Mouse (Mus musculus) MEL (cell line): ENCODE measurements at regions not wholly inside any gene's neighbourhood (a gene's known extent, or its start where the extent isn't known, plus 50 kb on each side); places are given as distances from the start of the nearest gene placed in this dataset.

ENCODE experiments used
- DNase-seq: peaks from one replicate; pipeline ENCODE4 v3.0.0; 2011; ENCODE audit warnings: low read depth, low spot score
- H3K27ac ChIP-seq: 2 replicates; pipeline ENCODE4 v1.5.1; 2012; ENCODE audit warnings: low read depth, mild to moderate bottlenecking, control low read depth, low read length, moderate library complexity; ENCODE audit not compliant: control insufficient read depth
- H3K27me3 ChIP-seq, 2 experiments: fragments of 150-350 bp in 1 of 2; sonication (generic) in 1 of 2; 2 replicates each; pipeline ENCODE4 v1.6.1; 2012; ENCODE audit warnings: low read length in 2 of 2, mild to moderate bottlenecking in 2 of 2, improper control_type of control experiment in 1 of 2, moderate library complexity in 1 of 2; ENCODE audit not compliant: insufficient read depth in 2 of 2, control insufficient read depth in 1 of 2
- H3K36me3 ChIP-seq, 2 experiments: 2 replicates each; pipeline ENCODE4 v1.6.1; 2012 to 2014; ENCODE audit warnings: low read length in 2 of 2, improper control_type of control experiment in 1 of 2, inconsistent platforms in 1 of 2, mild to moderate bottlenecking in 1 of 2; ENCODE audit not compliant: insufficient read depth in 2 of 2, control insufficient read depth in 1 of 2
- H3K4me1 ChIP-seq, 2 experiments: fragments of 150-350 bp in 1 of 2; sonication (generic) in 1 of 2; 2 replicates each; pipeline ENCODE4 v1.6.1; 2012; ENCODE audit warnings: low read length in 2 of 2, improper control_type of control experiment in 1 of 2, mild to moderate bottlenecking in 1 of 2; ENCODE audit not compliant: insufficient read depth in 2 of 2, control insufficient read depth in 1 of 2
- H3K4me3 ChIP-seq, 2 experiments: fragments of 150-350 bp in 1 of 2; sonication (generic) in 1 of 2; 2 replicates each; pipeline ENCODE4 v1.5.1; 2012; ENCODE audit warnings: low read depth in 2 of 2, low read length in 2 of 2, mild to moderate bottlenecking in 2 of 2, moderate library complexity in 2 of 2, control low read depth in 1 of 2, improper control_type of control experiment in 1 of 2; ENCODE audit not compliant: control insufficient read depth in 1 of 2, insufficient read depth in 1 of 2
- H3K79me2 ChIP-seq: 2 replicates; pipeline ENCODE4 v1.6.1; 2012; ENCODE audit warnings: mild to moderate bottlenecking, low read length, moderate library complexity; ENCODE audit not compliant: control insufficient read depth, poor library complexity, insufficient read depth
- H3K9ac ChIP-seq: 2 replicates; pipeline ENCODE4 v1.6.1; 2012; ENCODE audit warnings: low read depth, mild to moderate bottlenecking, control low read depth, low read length, moderate library complexity; ENCODE audit not compliant: control insufficient read depth, poor library complexity, severe bottlenecking
- H3K9me3 ChIP-seq: fragments of 150-350 bp; sonication (generic); replicated peaks from 2 replicates; pipeline ENCODE4 v1.6.1; 2012; ENCODE audit warnings: mild to moderate bottlenecking, low read length, improper control_type of control experiment, moderate library complexity; ENCODE audit not compliant: insufficient read depth
- BHLHE40 ChIP-seq: IDR thresholded peaks from 2 replicates; pipeline ENCODE4 v1.6.1; 2012; ENCODE audit warnings: low read depth, mild to moderate bottlenecking, inconsistent platforms, low read length, improper control_type of control experiment, borderline replicate concordance
- CHD2 ChIP-seq: IDR thresholded peaks from 2 replicates; pipeline ENCODE4 v1.6.1; 2011; ENCODE audit warnings: low read length, improper control_type of control experiment
- CTCF ChIP-seq, 3 experiments: IDR thresholded peaks in 2 of 3; conservative IDR thresholded peaks in 1 of 3; 2 replicates each; pipeline ENCODE4 v1.5.1; 2011 to 2012; ENCODE audit warnings: low read length in 3 of 3, low read depth in 2 of 3, mild to moderate bottlenecking in 2 of 3, improper control_type of control experiment in 1 of 3, inconsistent platforms in 1 of 3, mixed read lengths in 1 of 3, moderate library complexity in 1 of 3; ENCODE audit not compliant: control insufficient read depth in 1 of 3, insufficient read depth in 1 of 3, poor library complexity in 1 of 3, severe bottlenecking in 1 of 3
- ELF1 ChIP-seq: IDR thresholded peaks from 2 replicates; pipeline ENCODE4 v1.6.1; 2014; ENCODE audit warnings: low read depth, mild to moderate bottlenecking, inconsistent platforms, low read length, improper control_type of control experiment, moderate library complexity
- EP300 ChIP-seq, 2 experiments: IDR thresholded peaks; 2 replicates each; pipeline ENCODE4 v1.6.1; 2011; ENCODE audit warnings: improper control_type of control experiment in 2 of 2, low read length in 2 of 2, low read depth in 1 of 2, mild to moderate bottlenecking in 1 of 2
- GATA1 ChIP-seq: IDR thresholded peaks from 2 replicates; pipeline ENCODE4 v1.6.1; 2011; ENCODE audit warnings: low read depth, low read length, improper control_type of control experiment
- HCFC1 ChIP-seq: IDR thresholded peaks from 2 replicates; pipeline ENCODE4 v1.6.1; 2012; ENCODE audit warnings: low read depth, mild to moderate bottlenecking, inconsistent platforms, low read length, improper control_type of control experiment, moderate library complexity
- JUND ChIP-seq: IDR thresholded peaks from 2 replicates; pipeline ENCODE4 v1.6.1; 2011; ENCODE audit warnings: low read depth, mild to moderate bottlenecking, improper control_type of control experiment, low read length
- MAX ChIP-seq: IDR thresholded peaks from 2 replicates; pipeline ENCODE4 v1.6.1; 2011; ENCODE audit warnings: low read length, improper control_type of control experiment
- MYC ChIP-seq: IDR thresholded peaks from 2 replicates; pipeline ENCODE4 v1.6.1; 2011; ENCODE audit warnings: low read depth, mild to moderate bottlenecking, low read length, improper control_type of control experiment, moderate library complexity
- POLR2AphosphoS5 ChIP-seq: IDR thresholded peaks from 2 replicates; pipeline ENCODE4 v1.6.1; 2012; ENCODE audit warnings: low read depth, borderline replicate concordance, mild to moderate bottlenecking, inconsistent platforms, low read length, moderate library complexity, mixed read lengths
- SMC3 ChIP-seq: IDR thresholded peaks from 2 replicates; pipeline ENCODE4 v1.6.1; 2011; ENCODE audit warnings: low read depth, low read length, improper control_type of control experiment
- UBTF ChIP-seq: IDR thresholded peaks from 2 replicates; pipeline ENCODE4 v1.6.1; 2012; ENCODE audit warnings: low read depth, mild to moderate bottlenecking, inconsistent platforms, low read length, improper control_type of control experiment, moderate library complexity, borderline replicate concordance; ENCODE audit not compliant: insufficient read depth
- USF1 ChIP-seq: IDR thresholded peaks from 2 replicates; pipeline ENCODE4 v1.6.1; 2014; ENCODE audit warnings: low read depth, mild to moderate bottlenecking, inconsistent platforms, low read length, improper control_type of control experiment, moderate library complexity
- ZC3H11A ChIP-seq: IDR thresholded peaks from 2 replicates; pipeline ENCODE4 v1.6.1; 2012; ENCODE audit warnings: low read depth, mild to moderate bottlenecking, inconsistent platforms, low read length, improper control_type of control experiment
- ZMIZ1 ChIP-seq: IDR thresholded peaks from 2 replicates; pipeline ENCODE4 v1.6.1; 2012; ENCODE audit warnings: low read depth, mild to moderate bottlenecking, inconsistent platforms, low read length, improper control_type of control experiment, moderate library complexity
- ZNF384 ChIP-seq: IDR thresholded peaks from 2 replicates; pipeline ENCODE4 v1.6.1; 2012; ENCODE audit warnings: low read depth, mild to moderate bottlenecking, inconsistent platforms, low read length, improper control_type of control experiment

GRCm38 (mm10) chr14:37468711-37469110 lies 333.6 kb upstream of the Ghitm start:
- H3K79me2 ChIP-seq: no peaks in the 10 kb centered on the region
- no peak overlapping the region for H3K27ac ChIP-seq
- TF ChIP-seq ZC3H11A (no peak), USF1 (no peak), ZMIZ1 (no peak), HCFC1 (no peak), MAX (no peak), UBTF (no peak)
- TF ChIP-seq, all 39 proteins: peak for 0
- no peak for DNase-seq
- Histone ChIP-seq H3K36me3 (no peaks in the 10 kb centered on the region), H3K27me3 (no peaks in the 10 kb centered on the region), H3K9ac (no peak overlapping the region), H3K9me3 (no peaks in the 10 kb centered on the region), H3K4me1 (no peaks in the 10 kb centered on the region), H3K4me3 (no peak overlapping the region)

- H3K4me3 ChIP-seq: no peak overlapping the region
- no peak overlapping the region for H3K27ac ChIP-seq
- H3K27me3 ChIP-seq: no peaks in the 10 kb centered on the region
- TF ChIP-seq SMC3: no peak
- TF ChIP-seq UBTF: no peak
- TF ChIP-seq MYC: no peak
- no peak for TF ChIP-seq JUND
- TF ChIP-seq EP300 (IDR thresholded peaks at IDR 0.05; ENCODE audit: low read depth in 1 of 2, low read length in 2 of 2): no peak
- no peak for TF ChIP-seq ZMIZ1
- no peak for TF ChIP-seq GATA1
- no peak for TF ChIP-seq CTCF (IDR thresholded peaks at IDR 0.05 in 2 of 3, conservative IDR thresholded peaks at IDR 0.05 in 1 of 3; ENCODE audit: control insufficient read depth in 1 of 3, insufficient read depth in 1 of 3, low read depth in 2 of 3, low read length in 3 of 3, poor library complexity in 1 of 3, severe bottlenecking in 1 of 3)
- TF ChIP-seq ZNF384: no peak
- no peak for TF ChIP-seq ELF1
- TF ChIP-seq CHD2: no peak
- no peak for TF ChIP-seq BHLHE40
- TF ChIP-seq POLR2AphosphoS5: no peak
- H3K9me3 ChIP-seq: no peaks in the 10 kb centered on the region
- no peaks in the 10 kb centered on the region for H3K79me2 ChIP-seq
- no peak for DNase-seq
- no peaks in the 10 kb centered on the region for H3K36me3 ChIP-seq
- no peak overlapping the region for H3K9ac ChIP-seq
- H3K4me1 ChIP-seq: no peaks in the 10 kb centered on the region
These were observed 305.8 kb upstream of the Ghitm start for GRCm38 (mm10) chr14:37440874-37441273.
